Mouse (Mus musculus) kidney, postnatal 0 days (tissue): ENCODE measurements at regions not wholly inside any gene's neighbourhood (a gene's known extent, or its start where the extent isn't known, plus 50 kb on each side); places are given as distances from the start of the nearest gene placed in this dataset.

Experiments
- ATAC-seq: fragments of 200-750 bp; cut with Nextera tagmentation; replicated peaks from 2 replicates; pipeline ENCODE4 v1.8.0; 2017; ENCODE audit warnings: low read depth, moderate number of reproducible peaks, moderate TSS enrichment, moderate library complexity; ENCODE audit not compliant: low FRiP score
- DNase-seq: peaks from one replicate; pipeline ENCODE4 v3.0.0-alpha.2; 2016; ENCODE audit warnings: low spot score
- H3K27ac ChIP-seq: fragments of 300-500 bp; sonication (generic); 2 replicates; pipeline ENCODE4 v1.5.1; 2014; ENCODE audit warnings: mild to moderate bottlenecking
- H3K27me3 ChIP-seq: fragments of 300-500 bp; sonication (generic); 2 replicates; pipeline ENCODE4 v1.6.1; 2014; ENCODE audit warnings: low read length, mixed read lengths; ENCODE audit not compliant: insufficient read depth
- H3K36me3 ChIP-seq: fragments of 300-500 bp; sonication (generic); 2 replicates; pipeline ENCODE4 v1.6.1; 2014; ENCODE audit warnings: low read length, mixed read lengths; ENCODE audit not compliant: insufficient read depth
- H3K4me1 ChIP-seq: fragments of 300-500 bp; sonication (generic); replicated peaks from 2 replicates; pipeline ENCODE4 v1.6.1; 2014; ENCODE audit warnings: antibody characterized with exemption, low read length, mixed read lengths; ENCODE audit not compliant: insufficient read depth
- H3K4me2 ChIP-seq: fragments of 300-500 bp; sonication (generic); 2 replicates; pipeline ENCODE4 v1.6.1; 2014; ENCODE audit warnings: mild to moderate bottlenecking, low read length, moderate library complexity, mixed read lengths
- H3K4me3 ChIP-seq: fragments of 300-500 bp; sonication (generic); replicated peaks from 2 replicates; pipeline ENCODE4 v1.5.1; 2014; ENCODE audit warnings: low read depth, low read length
- H3K9ac ChIP-seq: fragments of 300-500 bp; sonication (generic); 2 replicates; pipeline ENCODE4 v1.6.1; 2014; ENCODE audit warnings: low read depth, low read length
- H3K9me3 ChIP-seq: fragments of 300-500 bp; sonication (generic); replicated peaks from 2 replicates; pipeline ENCODE4 v1.6.1; 2016; ENCODE audit warnings: low read length, inconsistent platforms, mixed read lengths
- CTCF ChIP-seq: IDR thresholded peaks from 2 replicates; pipeline ENCODE4 v1.5.1; 2016; ENCODE audit warnings: antibody characterized with exemption, low read depth, mild to moderate bottlenecking, moderate library complexity
- WGBS: fragments of 180-500 bp; shearing (Covaris S2); extraction: QIAGEN DNeasy Blood & Tissue Kit; methylation state at CpG from one replicate; pipeline ENCODE4 v1.1.7; 2014; 5-methylcytosine and 5-hydroxymethylcytosine counted together

DNA sequence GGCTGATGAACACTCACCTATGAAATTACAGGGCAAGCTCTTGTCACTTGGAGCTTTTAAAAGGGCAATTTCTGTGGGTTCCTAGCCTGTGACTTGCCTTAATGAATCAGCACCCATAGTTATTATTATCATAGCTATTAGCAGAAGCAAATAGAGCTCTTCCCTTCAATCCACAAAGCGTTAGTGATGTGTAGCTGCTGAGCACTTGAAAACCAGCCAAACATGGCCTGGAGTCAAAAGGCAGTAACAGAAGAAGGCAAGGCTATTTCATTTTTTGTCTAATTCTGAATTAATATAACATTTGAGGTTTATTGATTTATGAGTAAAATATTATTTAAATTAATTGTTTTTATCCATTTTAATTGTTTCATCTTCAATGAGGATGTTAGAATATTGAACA lies 105.3 kb upstream of the Csl start:
- WGBS = 74% methylated on average over 1 of the region's 1 CpGs
- no peak overlapping the region for H3K27ac ChIP-seq
- H3K4me2 ChIP-seq = no peak overlapping the region
- H3K9ac ChIP-seq = no peak overlapping the region
- H3K4me1 ChIP-seq = no peaks in the 10 kb centered on the region
- H3K4me3 ChIP-seq = no peak overlapping the region
- H3K9me3 ChIP-seq = no peaks in the 10 kb centered on the region
- H3K36me3 ChIP-seq = no peaks in the 10 kb centered on the region
- no peaks in the 10 kb centered on the region for H3K27me3 ChIP-seq
- no peak for ATAC-seq
- DNase-seq = no peak
- no peak for TF ChIP-seq CTCF

DNA sequence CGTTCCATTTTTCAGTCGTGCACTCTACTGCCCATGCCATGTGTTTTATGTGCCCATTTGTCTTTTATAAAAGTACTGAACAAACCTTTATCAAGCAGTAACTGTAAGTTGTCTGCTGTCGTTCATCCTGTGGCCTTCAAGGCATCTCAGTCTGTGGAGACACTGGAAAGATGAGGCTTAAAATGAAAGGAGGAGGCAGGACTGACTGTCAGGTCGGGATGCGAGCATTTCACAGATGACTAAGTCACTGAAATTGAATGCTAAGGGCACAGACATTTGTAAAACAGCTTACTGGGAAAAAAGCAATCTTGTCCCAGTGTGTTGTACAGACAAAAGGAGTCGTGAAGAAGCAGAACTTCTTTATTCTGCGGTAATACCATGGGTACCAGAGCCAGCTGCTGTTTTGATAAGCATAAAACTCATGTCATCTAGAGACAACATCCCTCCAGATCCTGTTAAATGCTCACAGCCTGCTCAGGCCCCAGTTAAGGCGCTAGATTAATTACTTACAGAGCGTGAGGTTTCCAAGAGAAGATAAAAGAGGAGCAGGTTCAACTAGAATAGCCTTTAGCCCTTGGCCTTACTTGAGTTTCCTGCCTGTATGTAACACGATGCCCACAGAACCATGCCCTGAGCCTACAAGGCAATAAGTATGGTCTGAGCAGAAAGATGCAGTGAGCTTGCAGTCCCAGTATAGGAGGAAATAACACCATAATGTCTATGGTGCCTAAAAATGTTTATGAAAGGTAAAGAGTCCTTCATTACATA lies 101.0 kb upstream of the Csl start:
- TF ChIP-seq CTCF = no peak
- no peaks in the 10 kb centered on the region for H3K27me3 ChIP-seq
- no peaks in the 10 kb centered on the region for H3K36me3 ChIP-seq
- ATAC-seq (no peak; the same call in 1 of the 2 replicates), DNase-seq (peak; percentile 73)
- WGBS = 29% methylated on average over 10 of the region's 10 CpGs
- H3K4me2 ChIP-seq = no peak overlapping the region
- H3K9me3 ChIP-seq = no peaks in the 10 kb centered on the region
- H3K9ac ChIP-seq = no peak overlapping the region
- H3K4me3 ChIP-seq = no peak overlapping the region
- H3K27ac ChIP-seq = no peak overlapping the region
- no peaks in the 10 kb centered on the region for H3K4me1 ChIP-seq

DNA sequence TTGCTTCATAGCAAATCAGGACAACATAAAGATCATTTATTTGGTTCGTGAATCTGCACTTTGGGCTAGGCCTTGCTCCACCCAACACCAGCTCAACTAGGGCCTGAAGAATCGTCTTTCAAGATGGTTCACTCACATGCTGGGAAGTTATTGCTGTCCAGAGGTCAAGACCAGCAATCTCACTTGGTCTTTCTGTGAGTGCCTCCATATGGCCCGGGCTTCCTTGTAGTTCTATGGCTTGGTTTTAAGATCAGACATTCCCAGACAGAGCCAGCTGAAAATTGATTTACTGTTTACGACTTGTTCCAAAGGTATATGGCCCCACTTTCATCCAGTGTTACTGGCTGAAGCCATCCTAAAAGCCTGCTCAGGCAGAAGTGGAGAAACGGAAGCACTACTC lies 84.7 kb upstream of the Csl start:
- no peaks in the 10 kb centered on the region for H3K36me3 ChIP-seq
- H3K4me1 ChIP-seq = no peaks in the 10 kb centered on the region
- no peak overlapping the region for H3K9ac ChIP-seq
- no peak overlapping the region for H3K27ac ChIP-seq
- H3K27me3 ChIP-seq = no peaks in the 10 kb centered on the region
- H3K4me2 ChIP-seq = no peak overlapping the region
- no peak for TF ChIP-seq CTCF
- no peak for DNase-seq
- no peak for ATAC-seq
- WGBS = 47% methylated on average over 5 of the region's 5 CpGs
- no peak overlapping the region for H3K4me3 ChIP-seq
- H3K9me3 ChIP-seq = no peaks in the 10 kb centered on the region

DNA sequence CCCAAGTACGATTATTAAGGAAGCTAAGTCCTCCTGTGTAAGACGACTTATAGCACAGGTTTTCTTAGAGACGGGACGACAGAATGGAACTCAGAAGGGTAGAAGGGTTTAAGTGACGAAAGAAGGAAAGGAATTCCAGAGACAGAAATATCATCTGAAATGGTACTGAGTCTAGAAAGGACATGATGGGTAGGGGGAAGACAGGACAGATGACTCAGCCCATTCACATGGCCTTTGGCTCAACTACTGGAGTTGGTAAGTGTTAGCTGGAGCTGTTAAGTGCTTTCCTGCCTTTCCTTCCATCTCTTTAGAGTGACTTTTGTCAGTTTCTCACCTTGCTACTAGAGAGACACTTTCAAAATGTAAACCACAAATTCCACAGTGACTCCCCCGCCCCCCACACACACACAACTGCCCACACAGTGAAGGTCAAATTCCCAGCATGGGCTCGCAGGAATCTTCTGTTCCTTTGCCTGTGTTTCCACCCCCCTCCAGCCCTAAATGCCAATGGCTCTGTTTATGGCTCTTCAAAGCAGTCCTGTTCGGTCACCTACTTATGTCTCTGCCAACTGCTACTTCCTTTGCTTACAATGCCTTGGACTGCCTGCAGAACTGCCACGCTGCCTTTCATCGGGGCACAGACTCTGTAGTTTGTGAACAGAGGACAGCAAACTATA lies 81.8 kb upstream of the Csl start:
- ATAC-seq (no peak; the same call in 1 of the 2 replicates), DNase-seq (no peak)
- H3K9ac ChIP-seq = no peak overlapping the region

DNA sequence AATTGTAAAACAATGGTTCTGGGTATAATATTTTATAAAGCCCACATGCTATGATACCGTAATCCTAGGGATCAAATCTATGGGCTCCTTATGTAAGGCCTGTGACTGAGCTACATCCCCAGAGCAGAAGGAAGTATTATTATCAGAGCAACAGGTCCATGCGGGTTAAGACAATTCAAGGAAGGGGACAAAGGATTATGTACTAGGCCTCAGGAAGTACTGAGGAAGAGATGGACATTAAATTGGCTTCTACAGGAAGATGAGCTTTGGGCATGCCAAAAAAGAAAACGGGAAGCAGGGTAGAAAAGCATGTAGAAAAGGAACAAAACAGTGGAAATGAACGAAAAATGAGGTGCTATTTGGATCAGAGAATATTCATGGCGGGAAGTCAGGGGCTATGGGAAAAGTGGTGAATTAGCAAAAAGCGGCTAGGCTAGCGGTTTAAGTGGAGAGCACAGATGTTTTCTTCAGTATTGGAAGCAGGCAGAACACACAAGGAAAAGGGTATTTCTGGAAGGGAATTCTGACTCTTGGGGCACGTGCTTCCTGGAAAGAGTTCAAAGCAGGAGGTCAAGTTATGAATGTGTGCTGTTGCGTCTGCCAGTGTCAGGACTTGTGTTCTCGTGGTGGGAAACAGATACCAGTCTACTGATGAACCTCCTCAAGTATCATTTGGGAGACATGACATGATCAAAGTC lies 80.9 kb upstream of the Csl start:
- Histone ChIP-seq H3K4me1 (no peaks in the 10 kb centered on the region), H3K27ac (no peak overlapping the region), H3K4me2 (no peak overlapping the region), H3K9ac (no peak overlapping the region), H3K36me3 (no peaks in the 10 kb centered on the region), H3K9me3 (no peaks in the 10 kb centered on the region), H3K4me3 (no peak overlapping the region), H3K27me3 (no peaks in the 10 kb centered on the region)
- WGBS = 79% methylated on average over 10 of the region's 10 CpGs
- no peak for ATAC-seq
- DNase-seq = peak; percentile 49
- no peak for TF ChIP-seq CTCF

More for the DNA sequence above, 81.8 kb upstream of the Csl start:
- Histone ChIP-seq H3K36me3 (no peaks in the 10 kb centered on the region), H3K4me2 (no peak overlapping the region), H3K27ac (no peak overlapping the region), H3K27me3 (no peaks in the 10 kb centered on the region), H3K4me1 (no peaks in the 10 kb centered on the region), H3K9me3 (no peaks in the 10 kb centered on the region), H3K4me3 (no peak overlapping the region)
- 60% methylated on average over 10 of the region's 10 CpGs for WGBS
- TF ChIP-seq CTCF = no peak

DNA sequence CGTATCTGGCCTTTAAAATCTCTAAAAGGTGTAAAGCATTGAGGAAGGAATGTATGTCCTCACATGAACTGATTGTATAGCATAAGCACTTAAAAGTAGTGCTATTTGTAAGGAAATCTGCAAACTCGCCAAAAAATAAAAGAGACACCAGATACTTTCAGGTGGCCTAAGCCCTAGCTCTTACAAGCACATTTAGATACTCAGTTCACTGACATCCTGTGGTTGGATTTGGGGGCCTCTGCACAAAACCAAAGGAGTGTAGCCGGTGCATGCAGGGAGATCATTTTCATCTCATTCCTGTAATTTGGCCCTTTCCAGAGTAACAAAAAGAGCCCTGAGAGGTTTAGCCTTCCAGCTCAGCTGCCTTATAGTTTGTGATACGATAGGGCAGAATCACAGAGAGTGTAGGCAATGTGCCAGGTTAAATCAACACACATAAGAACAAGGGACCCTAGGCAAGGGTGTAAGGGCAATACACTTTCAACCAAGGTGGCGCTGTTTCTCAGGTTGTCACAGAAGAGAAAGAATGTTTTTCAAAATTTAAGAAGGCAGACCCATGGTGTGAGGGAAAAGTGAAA lies 77.5 kb upstream of the Csl start:
- no peak overlapping the region for H3K4me2 ChIP-seq
- no peaks in the 10 kb centered on the region for H3K9me3 ChIP-seq
- TF ChIP-seq CTCF = peak; percentile 28; the same call in 1 of the 2 replicates

More for the DNA sequence above, 77.5 kb upstream of the Csl start:
- H3K36me3 ChIP-seq = no peaks in the 10 kb centered on the region
- 56% methylated on average over 5 of the region's 5 CpGs for WGBS
- peak; percentile 17 for DNase-seq
- H3K27ac ChIP-seq = no peak overlapping the region
- no peaks in the 10 kb centered on the region for H3K4me1 ChIP-seq
- no peak overlapping the region for H3K4me3 ChIP-seq
- H3K9ac ChIP-seq = no peak overlapping the region
- H3K27me3 ChIP-seq = no peaks in the 10 kb centered on the region
- no peak for ATAC-seq
